Comparison of ENCODE assay signal across 10 mouse cellular contexts in genomic region chr19:11813649-11814048, GRCm38 (mm10). TPM values are rescaled to one million over a fixed set of nuclear protein-coding genes. Genes with fewer than 3 reads are reported as not detected.
DNase-seq lines count a peak whose midpoint lies in the region; ATAC-seq and TF ChIP-seq lines count a peak whose summit lies in the region.
"Had no signal": no experiment of that assay in that cellular context is flagged by ENCODE, and none has a peak within 500 bp of the region (broad histone marks: within the 10 kb centered on the region; RNA-seq: fewer than 3 reads in every experiment).

No protein-coding gene starts in this region.

- no peak overlapping the region for H3K4me3 ChIP-seq in hindbrain, embryonic 14.5 days (replicated peaks; ENCODE audit: low read length)
- H3K4me3 ChIP-seq in hindbrain, embryonic 16.5 days (ENCODE audit: low read length) = no peak overlapping the region
- H3K4me3 ChIP-seq in embryonic facial prominence, embryonic 10.5 days = no peak overlapping the region
- no peak overlapping the region for H3K4me3 ChIP-seq in intestine, postnatal 0 days (ENCODE audit: low read depth, low read length)

- H3K4me2 ChIP-seq in hindbrain, embryonic 14.5 days (replicated peaks) = 0 out of 2 replicates have a peak overlapping the region, but pooled peaks have one; percentile 10
- H3K4me2 ChIP-seq in hindbrain, embryonic 16.5 days (ENCODE audit: low read length) = no peak overlapping the region
- no peak overlapping the region for H3K4me2 ChIP-seq in intestine, postnatal 0 days (replicated peaks; ENCODE audit: low read depth)

- H3K9me3 ChIP-seq in hindbrain, embryonic 14.5 days (ENCODE audit: control insufficient read depth, low read length) = no peaks in the 10 kb centered on the region
- no peaks in the 10 kb centered on the region for H3K9me3 ChIP-seq in hindbrain, embryonic 16.5 days (ENCODE audit: control insufficient read depth, low read length)
- H3K9me3 ChIP-seq in embryonic facial prominence, embryonic 10.5 days = no peaks in the 10 kb centered on the region
- H3K9me3 ChIP-seq in intestine, postnatal 0 days (ENCODE audit: control insufficient read depth) = no peaks in the 10 kb centered on the region

- no peak for TF ChIP-seq CTCF in intestine, postnatal 0 days (IDR thresholded peaks at IDR 0.05; ENCODE audit: low read depth)

- no peak for ATAC-seq in hindbrain, embryonic 14.5 days (ENCODE audit: low FRiP score)
- no peak for ATAC-seq in hindbrain, embryonic 16.5 days
- ATAC-seq in intestine, postnatal 0 days = no peak
- ATAC-seq in erythroblast, adult 5-6 weeks (replicated peaks; ENCODE audit: low FRiP score, poor library complexity, severe bottlenecking) = no peak

- peaks cover 14% of the 10 kb centered on the region for H3K4me1 ChIP-seq in hindbrain, embryonic 14.5 days (replicated peaks; ENCODE audit: control insufficient read depth, insufficient read depth, low read length)
- H3K4me1 ChIP-seq in hindbrain, embryonic 16.5 days (ENCODE audit: control insufficient read depth, insufficient read depth, low read depth, low read length) = peaks cover 10% of the 10 kb centered on the region
- H3K4me1 ChIP-seq in embryonic facial prominence, embryonic 10.5 days = peaks cover 24% of the 10 kb centered on the region
- no peaks in the 10 kb centered on the region; the same call in 1 of the 2 replicates for H3K4me1 ChIP-seq in intestine, postnatal 0 days (replicated peaks; ENCODE audit: control insufficient read depth, insufficient read depth, low read length)

- H3K27ac ChIP-seq in hindbrain, embryonic 14.5 days = no peak overlapping the region
- H3K27ac ChIP-seq in hindbrain, embryonic 16.5 days (ENCODE audit: low read depth, low read length) = no peak overlapping the region
- H3K27ac ChIP-seq in embryonic facial prominence, embryonic 10.5 days (replicated peaks) = peak overlapping the region; percentile 35; the same call in 1 of the 2 replicates
- peak overlapping the region; percentile 60 for H3K27ac ChIP-seq in intestine, postnatal 0 days (ENCODE audit: low read depth, low read length)

- H3K9ac ChIP-seq in hindbrain, embryonic 14.5 days = no peak overlapping the region
- H3K9ac ChIP-seq in hindbrain, embryonic 16.5 days (ENCODE audit: low read depth, low read length) = no peak overlapping the region
- H3K9ac ChIP-seq in intestine, postnatal 0 days (ENCODE audit: low read depth, low read length) = no peak overlapping the region

- H3K36me3 ChIP-seq in hindbrain, embryonic 14.5 days (replicated peaks; ENCODE audit: control insufficient read depth, insufficient read depth) = no peaks in the 10 kb centered on the region
- no peaks in the 10 kb centered on the region for H3K36me3 ChIP-seq in hindbrain, embryonic 16.5 days (ENCODE audit: control insufficient read depth, insufficient read depth, low read length)
- H3K36me3 ChIP-seq in embryonic facial prominence, embryonic 10.5 days (replicated peaks) = no peaks in the 10 kb centered on the region
- no peaks in the 10 kb centered on the region; the same call in 1 of the 2 replicates for H3K36me3 ChIP-seq in intestine, postnatal 0 days (ENCODE audit: control insufficient read depth, insufficient read depth)

- WGBS in hindbrain, embryonic 14.5 days = 20% methylated on average over 8 of the region's 8 CpGs
- 17% methylated on average over 8 of the region's 8 CpGs for WGBS in hindbrain, embryonic 16.5 days
- 4% methylated on average over 8 of the region's 8 CpGs for WGBS in embryonic facial prominence, embryonic 10.5 days
- 43% methylated on average over 8 of the region's 8 CpGs for WGBS in intestine, postnatal 0 days

- DNase-seq in hindbrain, embryonic 14.5 days (ENCODE audit: low spot score) = no peak
- DNase-seq in embryonic facial prominence, embryonic 10.5 days (ENCODE audit: low spot score) = peak; percentile 24
- peak; percentile 76 for DNase-seq in retina, adult 2 months (ENCODE audit: low read depth, low spot score)
- no peak for DNase-seq in thymus, postnatal 14 days
- no peak for DNase-seq in layer of hippocampus, adult 9-11 months

- H3K27me3 ChIP-seq in hindbrain, embryonic 14.5 days (ENCODE audit: control insufficient read depth, insufficient read depth, low read length) = peaks cover 16% of the 10 kb centered on the region
- H3K27me3 ChIP-seq in hindbrain, embryonic 16.5 days (replicated peaks; ENCODE audit: control insufficient read depth, insufficient read depth, low read length) = no peaks in the 10 kb centered on the region
- peaks cover 39% of the 10 kb centered on the region for H3K27me3 ChIP-seq in embryonic facial prominence, embryonic 10.5 days (replicated peaks; ENCODE audit: low read depth, poor library complexity, severe bottlenecking)
- no peaks in the 10 kb centered on the region for H3K27me3 ChIP-seq in intestine, postnatal 0 days (replicated peaks; ENCODE audit: control insufficient read depth, insufficient read depth, low read length)

RNA-seq across cellular contexts. Expression of gene Stx3, which starts 5.6 kb away (rescaled TPM):
- polyA plus RNA-seq in hindbrain, embryonic 14.5 days (2014; fragmentation: Nextera tagmentation; extraction: Ambion mirVana) = 20.3 and 20.6 TPM in 2 replicates
- polyA plus RNA-seq in hindbrain, embryonic 16.5 days (2015; fragmentation: Nextera tagmentation; extraction: Ambion mirVana) = 20.1 and 21.1 TPM in 2 replicates
- polyA plus RNA-seq in embryonic facial prominence, embryonic 10.5 days (2016; fragmentation: Nextera tagmentation; extraction: Ambion mirVana) = 9.8 and 10.7 TPM in 2 replicates
- polyA plus RNA-seq in intestine, postnatal 0 days (2015; fragmentation: Nextera tagmentation; extraction: Ambion mirVana) = 125 and 137 TPM in 2 replicates
- 0.19 and 3.6 TPM in 2 replicates for total RNA-seq in erythroblast, adult 5-6 weeks (2015; ENCODE audit: low replicate concordance)
- 3.9 and 4.5 TPM in 2 replicates for total RNA-seq in erythroblast, adult 5-6 weeks (2017; ENCODE audit: low replicate concordance)

RNA-seq across cellular contexts. Expression of gene Olfr1417, which starts 25.4 kb away (rescaled TPM):
- polyA plus RNA-seq in hindbrain, embryonic 14.5 days (2014; fragmentation: Nextera tagmentation; extraction: Ambion mirVana) = 0.08 TPM in 1 of 2 replicates, not detected in the other
- polyA plus RNA-seq in hindbrain, embryonic 16.5 days (2015; fragmentation: Nextera tagmentation; extraction: Ambion mirVana) = 0.11 and 0.33 TPM in 2 replicates
- polyA plus RNA-seq in embryonic facial prominence, embryonic 10.5 days (2016; fragmentation: Nextera tagmentation; extraction: Ambion mirVana) = not detected in 2 replicates
- polyA plus RNA-seq in intestine, postnatal 0 days (2015; fragmentation: Nextera tagmentation; extraction: Ambion mirVana) = 0.08 TPM in 1 of 2 replicates, not detected in the other
- total RNA-seq in erythroblast, adult 5-6 weeks (2015; ENCODE audit: low replicate concordance) = not detected in 2 replicates
- total RNA-seq in erythroblast, adult 5-6 weeks (2017; ENCODE audit: low replicate concordance) = not detected in 2 replicates
- total RNA-seq: CH12.LX; left cerebral cortex, postnatal 10 days had no signal

RNA-seq across cellular contexts. Expression of gene Mrpl16, which starts 43.5 kb away (rescaled TPM):
- polyA plus RNA-seq in hindbrain, embryonic 14.5 days (2014; fragmentation: Nextera tagmentation; extraction: Ambion mirVana) = 50.8 and 53.1 TPM in 2 replicates
- 46.2 and 49.1 TPM in 2 replicates for polyA plus RNA-seq in hindbrain, embryonic 16.5 days (2015; fragmentation: Nextera tagmentation; extraction: Ambion mirVana)
- 58.5 and 59.5 TPM in 2 replicates for polyA plus RNA-seq in embryonic facial prominence, embryonic 10.5 days (2016; fragmentation: Nextera tagmentation; extraction: Ambion mirVana)
- polyA plus RNA-seq in intestine, postnatal 0 days (2015; fragmentation: Nextera tagmentation; extraction: Ambion mirVana) = 54.0 and 54.7 TPM in 2 replicates
- total RNA-seq in erythroblast, adult 5-6 weeks (2015; ENCODE audit: low replicate concordance) = 14.6 and 29.5 TPM in 2 replicates
- 4.2 and 15.3 TPM in 2 replicates for total RNA-seq in erythroblast, adult 5-6 weeks (2017; ENCODE audit: low replicate concordance)

RNA-seq across cellular contexts. Expression of gene Olfr1418, which starts 47.2 kb away (rescaled TPM):
- polyA plus RNA-seq in hindbrain, embryonic 14.5 days (2014; fragmentation: Nextera tagmentation; extraction: Ambion mirVana) = not detected in 2 replicates
- not detected in 2 replicates for polyA plus RNA-seq in hindbrain, embryonic 16.5 days (2015; fragmentation: Nextera tagmentation; extraction: Ambion mirVana)
- polyA plus RNA-seq in embryonic facial prominence, embryonic 10.5 days (2016; fragmentation: Nextera tagmentation; extraction: Ambion mirVana) = not detected in 2 replicates
- polyA plus RNA-seq in intestine, postnatal 0 days (2015; fragmentation: Nextera tagmentation; extraction: Ambion mirVana) = not detected in 2 replicates
- total RNA-seq in erythroblast, adult 5-6 weeks (2015; ENCODE audit: low replicate concordance) = not detected in 2 replicates
- not detected in 2 replicates for total RNA-seq in erythroblast, adult 5-6 weeks (2017; ENCODE audit: low replicate concordance)
- total RNA-seq: CH12.LX; left cerebral cortex, postnatal 10 days had no signal

Comparison
In these comparisons a context has a peak if more than half of its experiments do, and no peak if none do; other contexts are left out.
1. DNase-seq: peak in embryonic facial prominence, embryonic 10.5 days (single experiment) and retina, adult 2 months (single experiment); none in hindbrain, embryonic 14.5 days (single experiment), thymus, postnatal 14 days (single experiment) and layer of hippocampus, adult 9-11 months (single experiment).
2. H3K27ac ChIP-seq: peak in embryonic facial prominence, embryonic 10.5 days (single experiment) and intestine, postnatal 0 days (single experiment); none in hindbrain, embryonic 14.5 days (single experiment) and hindbrain, embryonic 16.5 days (single experiment).